ENCODE assay signal across 8 mouse cellular contexts in genomic region chr12:84773476-84773875, GRCm38 (mm10). TPM values are rescaled to one million over a fixed set of nuclear protein-coding genes. Genes with fewer than 3 reads are reported as not detected.
DNase-seq lines count a peak whose midpoint lies in the region; ATAC-seq and TF ChIP-seq lines count a peak whose summit lies in the region.

No protein-coding gene starts in this region.

- intact Hi-C loops in heart, adult 2 months (cut with DNase I): no loop called here
- intact Hi-C loops in heart, postnatal 10 days (cut with DNase I): no loop called here

- TF ChIP-seq EP300 in heart, adult 2 months (IDR thresholded peaks at IDR 0.05; ENCODE audit: insufficient read depth, low read depth, low read length): no peak

- H3K4me1 ChIP-seq in heart, adult 2 months (ENCODE audit: control insufficient read depth, insufficient read depth, low read length): peaks cover 2% of the 10 kb centered on the region
- H3K4me1 ChIP-seq in thymus, adult 2 months (replicated peaks; ENCODE audit: control insufficient read depth, insufficient read depth, low read length): peaks cover 31% of the 10 kb centered on the region
- peaks cover 21% of the 10 kb centered on the region for H3K4me1 ChIP-seq in intestine, embryonic 16.5 days (ENCODE audit: control insufficient read depth, insufficient read depth, low read length)

- TF ChIP-seq CTCF in heart, adult 2 months (IDR thresholded peaks at IDR 0.05): no peak
- no peak for TF ChIP-seq CTCF in thymus, adult 2 months (IDR thresholded peaks at IDR 0.05; ENCODE audit: borderline replicate concordance, control insufficient read depth, extremely low read depth, insufficient read depth, low read length, poor library complexity)

- peak; percentile 4 for ATAC-seq in intestine, embryonic 16.5 days

- H3K36me3 ChIP-seq in heart, adult 2 months (ENCODE audit: control insufficient read depth, insufficient read depth, low read length): no peaks in the 10 kb centered on the region; the same call in 1 of the 2 replicates
- no peaks in the 10 kb centered on the region for H3K36me3 ChIP-seq in thymus, adult 2 months (ENCODE audit: control insufficient read depth, insufficient read depth, low read length)
- H3K36me3 ChIP-seq in intestine, embryonic 16.5 days (ENCODE audit: control insufficient read depth, insufficient read depth, low read length): no peaks in the 10 kb centered on the region; the same call in 1 of the 2 replicates
- H3K36me3 ChIP-seq in myocyte (ENCODE audit: control insufficient read depth, insufficient read depth): peaks cover 10% of the 10 kb centered on the region

- H3K79me2 ChIP-seq in heart, adult 2 months (replicated peaks; ENCODE audit: control insufficient read depth, insufficient read depth, low read length): no peaks in the 10 kb centered on the region
- peaks cover 45% of the 10 kb centered on the region for H3K79me2 ChIP-seq in myocyte (ENCODE audit: control insufficient read depth, insufficient read depth)

- DNase-seq in heart, adult 2 months: no peak
- no peak for DNase-seq in heart, postnatal 10 days
- no peak for DNase-seq in thymus, adult 2 months
- DNase-seq in thymus, postnatal 25 days: no peak
- no peak for DNase-seq in Muller cell, postnatal 12 days (ENCODE audit: inconsistent ontology term)
- no peak for DNase-seq in lung, adult 18-20 months

- H3K27ac ChIP-seq in heart, adult 2 months: peak overlapping the region; percentile 66
- no peak overlapping the region for H3K27ac ChIP-seq in thymus, adult 2 months (ENCODE audit: control insufficient read depth, insufficient read depth, low read length)
- peak overlapping the region; percentile 59 for H3K27ac ChIP-seq in intestine, embryonic 16.5 days (ENCODE audit: low read length)

- no peak for TF ChIP-seq POLR2A in heart, adult 2 months (IDR thresholded peaks at IDR 0.05; ENCODE audit: insufficient read depth, low read depth, low read length)
- TF ChIP-seq POLR2A in thymus, adult 2 months (IDR thresholded peaks at IDR 0.05; ENCODE audit: control insufficient read depth, extremely low read depth, insufficient read depth, low read length, poor library complexity): no peak
- no peak for TF ChIP-seq POLR2A in myocyte (IDR thresholded peaks at IDR 0.05; ENCODE audit: insufficient read length, low read depth)

- H3K9me3 ChIP-seq in intestine, embryonic 16.5 days (ENCODE audit: control insufficient read depth, low read length): no peaks in the 10 kb centered on the region

- under 1% methylated on average over 20 of the region's 20 CpGs for WGBS in heart, adult 2 months
- 1% methylated on average over 20 of the region's 20 CpGs for WGBS in thymus, adult 2 months
- under 1% methylated on average over 20 of the region's 20 CpGs for WGBS in intestine, embryonic 16.5 days

- H3K4me3 ChIP-seq in heart, adult 2 months: peak overlapping the region; percentile 54
- H3K4me3 ChIP-seq in thymus, adult 2 months (ENCODE audit: control insufficient read depth, insufficient read depth, low read length): peak overlapping the region; percentile 76
- H3K4me3 ChIP-seq in intestine, embryonic 16.5 days (ENCODE audit: low read length): peak overlapping the region; percentile 73
- peak overlapping the region; percentile 71 for H3K4me3 ChIP-seq in myocyte

- peak overlapping the region; percentile 39 for H3ac ChIP-seq in myocyte (ENCODE audit: control insufficient read depth, insufficient read length)

- H3K27me3 ChIP-seq in heart, adult 2 months (ENCODE audit: control insufficient read depth, insufficient read depth, low read length): no peaks in the 10 kb centered on the region
- no peaks in the 10 kb centered on the region for H3K27me3 ChIP-seq in thymus, adult 2 months (ENCODE audit: control insufficient read depth, insufficient read depth, low read length)
- no peaks in the 10 kb centered on the region for H3K27me3 ChIP-seq in intestine, embryonic 16.5 days (replicated peaks; ENCODE audit: control insufficient read depth, insufficient read depth, low read length)
- H3K27me3 ChIP-seq in myocyte (ENCODE audit: control insufficient read depth, insufficient read depth, insufficient read length): no peaks in the 10 kb centered on the region

- H3K4me2 ChIP-seq in intestine, embryonic 16.5 days (ENCODE audit: low read depth, low read length): peak overlapping the region; percentile 86
- peak overlapping the region; percentile 95 for H3K4me2 ChIP-seq in myocyte (ENCODE audit: low read depth)

- peak overlapping the region; percentile 68 for H3K9ac ChIP-seq in heart, adult 2 months (ENCODE audit: low read depth, low read length)
- H3K9ac ChIP-seq in intestine, embryonic 16.5 days (ENCODE audit: low read depth, low read length): peak overlapping the region; percentile 89

TF ChIP-seq in myocyte, 11 proteins besides CTCF, POLR2A, EP300 and RAD21:
- TF ChIP-seq E2F4 (IDR thresholded peaks at IDR 0.05; ENCODE audit: insufficient read depth): no peak
- no peak for TF ChIP-seq TCF12 (IDR thresholded peaks at IDR 0.05; ENCODE audit: insufficient read depth, poor library complexity, severe bottlenecking)
- TF ChIP-seq POLR2AphosphoS2 (IDR thresholded peaks at IDR 0.05; ENCODE audit: insufficient read length, low read depth): no peak
- no peak for TF ChIP-seq MAX (IDR thresholded peaks at IDR 0.05; ENCODE audit: low read depth)
- no peak for TF ChIP-seq MYOG (IDR thresholded peaks at IDR 0.05; ENCODE audit: control insufficient read depth in 1 of 3, insufficient read depth in 1 of 3, insufficient read length in 2 of 3, low read depth in 2 of 3)
- no peak for TF ChIP-seq MYOD1 (IDR thresholded peaks at IDR 0.05; ENCODE audit: control insufficient read depth in 1 of 3, insufficient read length in 2 of 3, low read depth in 2 of 3)
- TF ChIP-seq REST (IDR thresholded peaks at IDR 0.05; ENCODE audit: insufficient read depth, insufficient read length): no peak
- no peak for TF ChIP-seq USF1 (IDR thresholded peaks at IDR 0.05; ENCODE audit: low read depth)
- TF ChIP-seq SRF (IDR thresholded peaks at IDR 0.05; ENCODE audit: control insufficient read depth, insufficient read length, low read depth): no peak
- TF ChIP-seq TCF3 (IDR thresholded peaks at IDR 0.05; ENCODE audit: insufficient read length, low read depth): no peak
- TF ChIP-seq CEBPB (IDR thresholded peaks at IDR 0.05; ENCODE audit: insufficient read depth, poor library complexity, severe bottlenecking): no peak

RNA-seq across cellular contexts. Expression of gene Isca2, which starts 0.4 kb away (rescaled TPM):
- total RNA-seq in heart, adult 2 months (2021): 10 to 100 TPM; 87.1 to 90.3 TPM
- 91.0 and 133 TPM in 2 replicates for polyA plus RNA-seq in heart, adult 2 months (2012; rRNA removed)
- total RNA-seq in heart, postnatal 10 days (2021): 10 to 100 TPM; 71.1 to 76.2 TPM
- polyA plus RNA-seq in thymus, adult 2 months (2012; rRNA removed): 60.6 and 64.2 TPM in 2 replicates
- polyA plus RNA-seq in intestine, embryonic 16.5 days (2015; fragmentation: Nextera tagmentation; extraction: Ambion mirVana): 142 and 150 TPM in 2 replicates
- 51.2 TPM for polyA plus RNA-seq in myocyte (2012; fragmentation: generic; extraction: Trizol)

RNA-seq across cellular contexts. Expression of gene Npc2, which starts 0.5 kb away (rescaled TPM):
- 10 to 100 TPM; 27.2 to 27.6 TPM for total RNA-seq in heart, adult 2 months (2021)
- polyA plus RNA-seq in heart, adult 2 months (2012; rRNA removed): 59.5 and 72.3 TPM in 2 replicates
- 10 to 100 TPM; 38.8 to 41.4 TPM for total RNA-seq in heart, postnatal 10 days (2021)
- 249 and 256 TPM in 2 replicates for polyA plus RNA-seq in thymus, adult 2 months (2012; rRNA removed)
- polyA plus RNA-seq in intestine, embryonic 16.5 days (2015; fragmentation: Nextera tagmentation; extraction: Ambion mirVana): 88.4 and 93.4 TPM in 2 replicates
- polyA plus RNA-seq in myocyte (2012; fragmentation: generic; extraction: Trizol): 188 TPM
